Mouse (Mus musculus) stomach, adult 2 months (tissue): ENCODE measurements around the gene Nhlh2. TPM values are rescaled to one million over a fixed set of nuclear protein-coding genes. Genes with fewer than 3 reads are reported as not detected.

Experiments
- polyA plus RNA-seq: library from polyadenylated mRNA; depleted of rRNA; stranded (reverse); fragments of >200 nt; gene quantifications from 2 replicates; pipeline ENCODE4 v1.2.3, GENCODE M21; 2012; rRNA removed

The Nhlh2 gene
- polyA plus RNA-seq: not detected in 2 replicates

GRCm38 (mm10) chr3:102009926-102010381 is at the start of gene Nhlh2:
TSS of gene Nhlh2 (plus strand) at chr3:102010076.

Other genes starting within 250 kb of the Nhlh2 start
- 0.38 and 0.74 TPM in 2 replicates for gene Mab21l3, start 161.1 kb upstream of the Nhlh2 start, polyA plus RNA-seq
- gene Slc22a15, start 85.6 kb upstream of the Nhlh2 start, polyA plus RNA-seq: 5.2 and 8.8 TPM in 2 replicates
- 1.2 and 1.9 TPM in 2 replicates for gene Casq2, start 76.3 kb downstream of the Nhlh2 start, polyA plus RNA-seq
- 8.1 and 13.9 TPM in 2 replicates for gene Vangl1, start 194.6 kb downstream of the Nhlh2 start, polyA plus RNA-seq